Mouse (Mus musculus): ENCODE results near the gene Gm49358. TPM values are rescaled to one million over a fixed set of nuclear protein-coding genes. Genes with fewer than 3 reads are reported as not detected.

Gene Gm49358
- polyA plus RNA-seq, 1 experiment from 2014 or later = not detected

GRCm38 (mm10) chr10:86825871-86826522 is 62.2 kb downstream of the Gm49358 start:
- Histone ChIP-seq H3K36me3 (ENCODE audit: control insufficient read depth, insufficient read depth) (no peaks in the 10 kb centered on the region), H3K4me2 (replicated peaks; ENCODE audit: low read depth) (no peak overlapping the region), H3K27me3 (replicated peaks; ENCODE audit: control insufficient read depth, insufficient read depth, low read length) (no peaks in the 10 kb centered on the region), H3K4me3 (ENCODE audit: low read depth, low read length) (no peak overlapping the region), H3K27ac (ENCODE audit: low read depth, low read length) (no peak overlapping the region), H3K9ac (ENCODE audit: low read depth, low read length) (no peak overlapping the region), H3K9me3 (ENCODE audit: control insufficient read depth) (no peaks in the 10 kb centered on the region), H3K4me1 (replicated peaks; ENCODE audit: control insufficient read depth, insufficient read depth, low read length) (no peaks in the 10 kb centered on the region)
- no peak for TF ChIP-seq CTCF (IDR thresholded peaks at IDR 0.05; ENCODE audit: low read depth)
- no peak for ATAC-seq
- WGBS = 87% methylated on average over 10 of the region's 10 CpGs

GRCm38 (mm10) chr10:86826929-86827328 is 63.2 kb downstream of the Gm49358 start:
- Histone ChIP-seq H3K27ac (ENCODE audit: low read depth, low read length) (no peak overlapping the region), H3K9ac (ENCODE audit: low read depth, low read length) (no peak overlapping the region), H3K4me2 (replicated peaks; ENCODE audit: low read depth) (no peak overlapping the region), H3K36me3 (ENCODE audit: control insufficient read depth, insufficient read depth) (no peaks in the 10 kb centered on the region), H3K4me1 (replicated peaks; ENCODE audit: control insufficient read depth, insufficient read depth, low read length) (no peaks in the 10 kb centered on the region), H3K27me3 (replicated peaks; ENCODE audit: control insufficient read depth, insufficient read depth, low read length) (no peaks in the 10 kb centered on the region), H3K9me3 (ENCODE audit: control insufficient read depth) (no peaks in the 10 kb centered on the region), H3K4me3 (ENCODE audit: low read depth, low read length) (no peak overlapping the region)
- TF ChIP-seq CTCF (IDR thresholded peaks at IDR 0.05; ENCODE audit: low read depth) = no peak
- 79% methylated on average over 3 of the region's 3 CpGs for WGBS
- no peak for ATAC-seq

GRCm38 (mm10) chr10:86828221-86829135 is 64.7 kb downstream of the Gm49358 start:
- Histone ChIP-seq H3K27ac (ENCODE audit: low read depth, low read length) (no peak overlapping the region), H3K9me3 (ENCODE audit: control insufficient read depth) (no peaks in the 10 kb centered on the region), H3K4me2 (replicated peaks; ENCODE audit: low read depth) (no peak overlapping the region), H3K9ac (ENCODE audit: low read depth, low read length) (no peak overlapping the region), H3K36me3 (ENCODE audit: control insufficient read depth, insufficient read depth) (no peaks in the 10 kb centered on the region; the same call in 1 of the 2 replicates), H3K4me1 (replicated peaks; ENCODE audit: control insufficient read depth, insufficient read depth, low read length) (no peaks in the 10 kb centered on the region), H3K27me3 (replicated peaks; ENCODE audit: control insufficient read depth, insufficient read depth, low read length) (no peaks in the 10 kb centered on the region), H3K4me3 (ENCODE audit: low read depth, low read length) (no peak overlapping the region)
- WGBS = 89% methylated on average over 15 of the region's 15 CpGs
- no peak for TF ChIP-seq CTCF (IDR thresholded peaks at IDR 0.05; ENCODE audit: low read depth)
- ATAC-seq = no peak

GRCm38 (mm10) chr10:86829515-86829914 is 65.7 kb downstream of the Gm49358 start:
- H3K9me3 ChIP-seq (ENCODE audit: control insufficient read depth) = no peaks in the 10 kb centered on the region
- no peaks in the 10 kb centered on the region for H3K27me3 ChIP-seq (replicated peaks; ENCODE audit: control insufficient read depth, insufficient read depth, low read length)
- H3K4me3 ChIP-seq (ENCODE audit: low read depth, low read length) = no peak overlapping the region
- H3K9ac ChIP-seq (ENCODE audit: low read depth, low read length) = no peak overlapping the region
- no peak for ATAC-seq
- no peak overlapping the region for H3K27ac ChIP-seq (ENCODE audit: low read depth, low read length)
- TF ChIP-seq CTCF (IDR thresholded peaks at IDR 0.05; ENCODE audit: low read depth) = peak; percentile 47
- no peaks in the 10 kb centered on the region for H3K4me1 ChIP-seq (replicated peaks; ENCODE audit: control insufficient read depth, insufficient read depth, low read length)
- 92% methylated on average over 2 of the region's 2 CpGs for WGBS
- H3K36me3 ChIP-seq (ENCODE audit: control insufficient read depth, insufficient read depth) = peaks cover 6% of the 10 kb centered on the region
- H3K4me2 ChIP-seq (replicated peaks; ENCODE audit: low read depth) = no peak overlapping the region

- no peak for TF ChIP-seq CTCF (IDR thresholded peaks at IDR 0.05; ENCODE audit: low read depth)
- no peak for ATAC-seq
- 77% methylated on average over 4 of the region's 4 CpGs for WGBS
- Histone ChIP-seq H3K4me2 (replicated peaks; ENCODE audit: low read depth) (no peak overlapping the region), H3K9ac (ENCODE audit: low read depth, low read length) (no peak overlapping the region), H3K36me3 (ENCODE audit: control insufficient read depth, insufficient read depth) (peaks cover 8% of the 10 kb centered on the region), H3K9me3 (ENCODE audit: control insufficient read depth) (no peaks in the 10 kb centered on the region), H3K27me3 (replicated peaks; ENCODE audit: control insufficient read depth, insufficient read depth, low read length) (no peaks in the 10 kb centered on the region), H3K4me3 (ENCODE audit: low read depth, low read length) (no peak overlapping the region), H3K4me1 (replicated peaks; ENCODE audit: control insufficient read depth, insufficient read depth, low read length) (no peaks in the 10 kb centered on the region), H3K27ac (ENCODE audit: low read depth, low read length) (no peak overlapping the region)
Observed at GRCm38 (mm10) chr10:86836784-86837183, 73.0 kb downstream of the Gm49358 start.

GRCm38 (mm10) chr10:86838827-86839226 is 75.1 kb downstream of the Gm49358 start:
- ATAC-seq = no peak
- no peak overlapping the region for H3K27ac ChIP-seq (ENCODE audit: low read depth, low read length)
- no peaks in the 10 kb centered on the region for H3K9me3 ChIP-seq (ENCODE audit: control insufficient read depth)
- no peak overlapping the region for H3K9ac ChIP-seq (ENCODE audit: low read depth, low read length)
- TF ChIP-seq CTCF (IDR thresholded peaks at IDR 0.05; ENCODE audit: low read depth) = no peak
- peaks cover 8% of the 10 kb centered on the region for H3K36me3 ChIP-seq (ENCODE audit: control insufficient read depth, insufficient read depth)
- 88% methylated on average over 6 of the region's 6 CpGs for WGBS
- H3K4me2 ChIP-seq (replicated peaks; ENCODE audit: low read depth) = no peak overlapping the region
- no peak overlapping the region for H3K4me3 ChIP-seq (ENCODE audit: low read depth, low read length)
- H3K27me3 ChIP-seq (replicated peaks; ENCODE audit: control insufficient read depth, insufficient read depth, low read length) = no peaks in the 10 kb centered on the region
- no peaks in the 10 kb centered on the region for H3K4me1 ChIP-seq (replicated peaks; ENCODE audit: control insufficient read depth, insufficient read depth, low read length)
